9 mouse cellular contexts compared by ENCODE assay signal in the genomic region with DNA sequence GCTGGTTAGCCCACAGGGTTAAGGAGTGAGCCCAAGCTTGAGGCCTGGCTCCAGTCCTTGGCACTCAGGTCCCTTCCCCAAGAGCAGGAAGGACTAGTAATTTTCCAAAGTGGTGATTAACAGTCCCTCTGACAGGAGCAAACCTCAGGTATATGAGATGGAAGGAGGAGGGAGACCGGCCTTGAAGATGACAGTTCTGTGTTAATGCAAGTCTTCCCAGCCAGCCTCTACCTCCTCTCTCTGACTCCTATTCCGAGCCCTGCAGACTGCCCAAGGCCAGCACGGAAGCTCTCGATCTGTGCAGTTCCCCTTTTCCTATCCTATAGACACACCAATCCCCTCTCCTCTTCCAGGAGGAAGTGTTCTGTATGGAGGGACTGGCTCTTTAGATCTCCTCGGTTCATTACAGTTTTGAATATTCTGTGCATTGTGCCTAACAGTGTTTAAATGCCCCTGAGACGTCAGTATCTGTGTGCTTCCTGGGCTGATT.
DNase-seq lines count a peak whose midpoint lies in the region; ATAC-seq lines count a peak whose summit lies in the region.
"Had no signal": no experiment of that assay in that cellular context is flagged by ENCODE, and none has a peak within 500 bp of the region (broad histone marks: within the 10 kb centered on the region; RNA-seq: fewer than 3 reads in every experiment).

No protein-coding gene starts in this region.

- H3K4me3 ChIP-seq in heart, embryonic 11.5 days (ENCODE audit: low read depth, low read length), result no peak overlapping the region
- no peak overlapping the region for H3K4me3 ChIP-seq in limb, embryonic 12.5 days (replicated peaks)
- H3K4me3 ChIP-seq in intestine, embryonic 15.5 days (replicated peaks), result no peak overlapping the region
- H3K4me3 ChIP-seq: neural tube, embryonic 12.5 days had no signal

- no peak overlapping the region for H3K4me2 ChIP-seq in heart, embryonic 11.5 days
- H3K4me2 ChIP-seq in limb, embryonic 12.5 days, result no peak overlapping the region
- no peak overlapping the region for H3K4me2 ChIP-seq in intestine, embryonic 15.5 days (replicated peaks)

- no peak for DNase-seq in heart, postnatal 14 days
- peak; percentile 48 to 54 for DNase-seq in spleen, postnatal 10 days (ENCODE audit: low spot score in 2 of 2)
- DNase-seq in spleen, adult 12 weeks (ENCODE audit: low spot score), result no peak
- no peak for DNase-seq in left cerebral cortex, postnatal 10 days (ENCODE audit: extremely low spot score in 1 of 2, low spot score in 2 of 2)
- DNase-seq in B cell, adult 2 months, result no peak

- H3K36me3 ChIP-seq in heart, embryonic 11.5 days (ENCODE audit: control insufficient read depth, insufficient read depth, low read length), result no peaks in the 10 kb centered on the region
- H3K36me3 ChIP-seq in limb, embryonic 12.5 days, result no peaks in the 10 kb centered on the region
- no peaks in the 10 kb centered on the region for H3K36me3 ChIP-seq in intestine, embryonic 15.5 days
- H3K36me3 ChIP-seq: neural tube, embryonic 12.5 days had no signal

- WGBS in heart, embryonic 11.5 days (ENCODE audit: insufficient replicate concordance), result 46% methylated on average over 6 of the region's 6 CpGs
- 70% methylated on average over 6 of the region's 6 CpGs for WGBS in limb, embryonic 12.5 days
- WGBS in intestine, embryonic 15.5 days, result 82% methylated on average over 6 of the region's 6 CpGs

- H3K4me1 ChIP-seq in heart, embryonic 11.5 days (ENCODE audit: control insufficient read depth, insufficient read depth, low read length), result peaks cover 41% of the 10 kb centered on the region
- H3K4me1 ChIP-seq in limb, embryonic 12.5 days (replicated peaks), result peaks cover 38% of the 10 kb centered on the region
- peaks cover 18% of the 10 kb centered on the region for H3K4me1 ChIP-seq in intestine, embryonic 15.5 days (replicated peaks)

- intact Hi-C loops in heart, postnatal 14 days (cut with DNase I), result loop anchor here (5.0 kb wide), 1 partner anchor 38 kb away; no protein-coding TSS in a partner anchor
- intact Hi-C loops in left cerebral cortex, postnatal 10 days (cut with DNase I), result no loop called here

- H3K9ac ChIP-seq in heart, embryonic 11.5 days (ENCODE audit: low read depth, low read length), result peak overlapping the region; percentile 55; the same call in 1 of the 2 replicates
- no peak overlapping the region for H3K9ac ChIP-seq in limb, embryonic 12.5 days (replicated peaks)
- no peak overlapping the region for H3K9ac ChIP-seq in intestine, embryonic 15.5 days
- H3K9ac ChIP-seq: neural tube, embryonic 12.5 days had no signal

- H3K9me3 ChIP-seq in heart, embryonic 11.5 days (replicated peaks; ENCODE audit: control insufficient read depth, low read length), result no peaks in the 10 kb centered on the region
- no peaks in the 10 kb centered on the region for H3K9me3 ChIP-seq in limb, embryonic 12.5 days
- H3K9me3 ChIP-seq in intestine, embryonic 15.5 days, result no peaks in the 10 kb centered on the region
- H3K9me3 ChIP-seq: neural tube, embryonic 12.5 days had no signal

- H3K27ac ChIP-seq in heart, embryonic 11.5 days (ENCODE audit: low read depth, low read length), result peak overlapping the region; percentile 96
- peak overlapping the region; percentile 74 for H3K27ac ChIP-seq in limb, embryonic 12.5 days
- no peak overlapping the region for H3K27ac ChIP-seq in intestine, embryonic 15.5 days

- H3K27me3 ChIP-seq in heart, embryonic 11.5 days (ENCODE audit: control insufficient read depth, insufficient read depth, low read length), result no peaks in the 10 kb centered on the region
- no peaks in the 10 kb centered on the region; the same call in 1 of the 2 replicates for H3K27me3 ChIP-seq in limb, embryonic 12.5 days
- no peaks in the 10 kb centered on the region for H3K27me3 ChIP-seq in intestine, embryonic 15.5 days (replicated peaks)
- H3K27me3 ChIP-seq: neural tube, embryonic 12.5 days had no signal

- ATAC-seq in heart, embryonic 11.5 days (replicated peaks; ENCODE audit: insufficient number of reproducible peaks, low FRiP score, low TSS enrichment), result no peak
- ATAC-seq in limb, embryonic 12.5 days (ENCODE audit: insufficient number of reproducible peaks, insufficient read depth, low FRiP score, low TSS enrichment, low read depth), result no peak
- ATAC-seq in intestine, embryonic 15.5 days, result no peak

Comparison
In these comparisons a context has a peak if more than half of its experiments do, and no peak if none do; other contexts are left out.
1. DNase-seq: peak in spleen, postnatal 10 days (2 of 2); none in heart, postnatal 14 days (0 of 2), spleen, adult 12 weeks (single experiment), left cerebral cortex, postnatal 10 days (0 of 2) and B cell, adult 2 months (0 of 2).